Mouse (Mus musculus) limb, embryonic 12.5 days (tissue): ENCODE data around the gene Trim25. TPM values are rescaled to one million over a fixed set of nuclear protein-coding genes. Genes with fewer than 3 reads are reported as not detected.
A peak's percentile ranks its signal among the peaks of the same experiment; 100 is the strongest.

Experiments
- ATAC-seq: fragments of 200-750 bp; cut with Nextera tagmentation; 2 replicates; pipeline ENCODE4 v1.8.0; 2017; ENCODE audit warnings: low read depth, moderate TSS enrichment; ENCODE audit not compliant: insufficient number of reproducible peaks, insufficient read depth, low FRiP score, low TSS enrichment
- H3K27ac ChIP-seq: fragments of 300-500 bp; sonication (generic); 2 replicates; pipeline ENCODE4 v1.5.1; 2016; ENCODE audit warnings: mild to moderate bottlenecking, moderate library complexity
- H3K27me3 ChIP-seq: fragments of 300-500 bp; sonication (generic); 2 replicates; pipeline ENCODE4 v1.6.1; 2016; ENCODE audit warnings: mild to moderate bottlenecking, moderate library complexity
- H3K36me3 ChIP-seq: fragments of 300-500 bp; sonication (generic); 2 replicates; pipeline ENCODE4 v1.6.1; 2016; ENCODE audit warnings: mild to moderate bottlenecking, moderate library complexity
- H3K4me1 ChIP-seq: fragments of 300-500 bp; sonication (generic); replicated peaks from 2 replicates; pipeline ENCODE4 v1.6.1; 2016
- H3K4me2 ChIP-seq: fragments of 300-500 bp; sonication (generic); 2 replicates; pipeline ENCODE4 v1.6.1; 2016; ENCODE audit warnings: mild to moderate bottlenecking, moderate library complexity
- H3K4me3 ChIP-seq: fragments of 300-500 bp; sonication (generic); replicated peaks from 2 replicates; pipeline ENCODE4 v1.5.1; 2016; ENCODE audit warnings: mild to moderate bottlenecking
- H3K9ac ChIP-seq: fragments of 300-500 bp; sonication (generic); replicated peaks from 2 replicates; pipeline ENCODE4 v1.6.1; 2016; ENCODE audit warnings: mild to moderate bottlenecking, moderate library complexity
- H3K9me3 ChIP-seq: fragments of 300-500 bp; sonication (generic); 2 replicates; pipeline ENCODE4 v1.6.1; 2016; ENCODE audit warnings: mild to moderate bottlenecking, moderate library complexity
- WGBS: fragments of 180-500 bp; shearing (Covaris S2); methylation state at CpG from one replicate; pipeline ENCODE4 v1.1.7; 2016; 5-methylcytosine and 5-hydroxymethylcytosine counted together
- polyA plus RNA-seq: library from polyadenylated mRNA; unstranded; fragments of >200 nt; fragmentation: Nextera tagmentation; extraction: Ambion mirVana; gene quantifications from 2 replicates; pipeline ENCODE4 v1.2.1, GENCODE M21; 2016

Trim25 gene
- polyA plus RNA-seq, 1 experiment from 2014 or later: 4.8 TPM

GRCm38 (mm10) chr11:89006404-89006803 is 7.2 kb downstream of the Trim25 start:
- no peak overlapping the region for H3K27ac ChIP-seq
- no peak overlapping the region for H3K4me3 ChIP-seq
- no peak overlapping the region for H3K9ac ChIP-seq
- 0 out of 2 replicates have a peak, but pooled peaks cover 1% of the 10 kb centered on the region for H3K27me3 ChIP-seq
- no peaks in the 10 kb centered on the region for H3K4me1 ChIP-seq
- H3K9me3 ChIP-seq: no peaks in the 10 kb centered on the region
- H3K36me3 ChIP-seq: no peaks in the 10 kb centered on the region
- no peak for ATAC-seq
- H3K4me2 ChIP-seq: no peak overlapping the region

- ATAC-seq: no peak
- H3K4me2 ChIP-seq: no peak overlapping the region
- no peak overlapping the region for H3K9ac ChIP-seq
- no peaks in the 10 kb centered on the region for H3K36me3 ChIP-seq
- H3K4me3 ChIP-seq: no peak overlapping the region
- WGBS: 85% methylated on average over 3 of the region's 3 CpGs
- no peak overlapping the region for H3K27ac ChIP-seq
- no peaks in the 10 kb centered on the region for H3K9me3 ChIP-seq
- H3K27me3 ChIP-seq: no peaks in the 10 kb centered on the region
- H3K4me1 ChIP-seq: no peaks in the 10 kb centered on the region
Observed at GRCm38 (mm10) chr11:89007582-89007981, 8.4 kb downstream of the Trim25 start.

GRCm38 (mm10) chr11:89009066-89009465 is 9.9 kb downstream of the Trim25 start:
- H3K4me3 ChIP-seq: no peak overlapping the region
- H3K27ac ChIP-seq: no peak overlapping the region
- H3K36me3 ChIP-seq: no peaks in the 10 kb centered on the region
- H3K4me1 ChIP-seq: no peaks in the 10 kb centered on the region
- 87% methylated on average over 9 of the region's 9 CpGs for WGBS
- H3K9ac ChIP-seq: no peak overlapping the region
- no peaks in the 10 kb centered on the region for H3K9me3 ChIP-seq
- no peaks in the 10 kb centered on the region for H3K27me3 ChIP-seq
- H3K4me2 ChIP-seq: no peak overlapping the region
- no peak for ATAC-seq

- Histone ChIP-seq H3K27me3 (no peaks in the 10 kb centered on the region), H3K4me1 (no peaks in the 10 kb centered on the region), H3K27ac (no peak overlapping the region), H3K9me3 (no peaks in the 10 kb centered on the region), H3K9ac (no peak overlapping the region), H3K4me2 (no peak overlapping the region), H3K4me3 (no peak overlapping the region), H3K36me3 (no peaks in the 10 kb centered on the region)
- no peak for ATAC-seq
- 80% methylated on average over 7 of the region's 7 CpGs for WGBS
Observed at GRCm38 (mm10) chr11:89009496-89009895, 10.3 kb downstream of the Trim25 start.

- H3K27ac ChIP-seq: no peak overlapping the region
- H3K4me2 ChIP-seq: no peak overlapping the region
- no peaks in the 10 kb centered on the region for H3K27me3 ChIP-seq
- no peaks in the 10 kb centered on the region for H3K4me1 ChIP-seq
- ATAC-seq: no peak
- no peaks in the 10 kb centered on the region for H3K36me3 ChIP-seq
- 78% methylated on average over 5 of the region's 5 CpGs for WGBS
- no peak overlapping the region for H3K4me3 ChIP-seq
- H3K9me3 ChIP-seq: no peaks in the 10 kb centered on the region
- H3K9ac ChIP-seq: no peak overlapping the region
Observed at GRCm38 (mm10) chr11:89012241-89012640, 13.1 kb downstream of the Trim25 start.

GRCm38 (mm10) chr11:89017514-89018182 is 18.5 kb downstream of the Trim25 start:
- ATAC-seq: no peak
- Histone ChIP-seq H3K9me3 (no peaks in the 10 kb centered on the region), H3K36me3 (no peaks in the 10 kb centered on the region), H3K9ac (no peak overlapping the region), H3K27me3 (no peaks in the 10 kb centered on the region), H3K4me3 (no peak overlapping the region), H3K27ac (no peak overlapping the region), H3K4me1 (no peaks in the 10 kb centered on the region), H3K4me2 (no peak overlapping the region)
- 88% methylated on average over 9 of the region's 9 CpGs for WGBS

DNA sequence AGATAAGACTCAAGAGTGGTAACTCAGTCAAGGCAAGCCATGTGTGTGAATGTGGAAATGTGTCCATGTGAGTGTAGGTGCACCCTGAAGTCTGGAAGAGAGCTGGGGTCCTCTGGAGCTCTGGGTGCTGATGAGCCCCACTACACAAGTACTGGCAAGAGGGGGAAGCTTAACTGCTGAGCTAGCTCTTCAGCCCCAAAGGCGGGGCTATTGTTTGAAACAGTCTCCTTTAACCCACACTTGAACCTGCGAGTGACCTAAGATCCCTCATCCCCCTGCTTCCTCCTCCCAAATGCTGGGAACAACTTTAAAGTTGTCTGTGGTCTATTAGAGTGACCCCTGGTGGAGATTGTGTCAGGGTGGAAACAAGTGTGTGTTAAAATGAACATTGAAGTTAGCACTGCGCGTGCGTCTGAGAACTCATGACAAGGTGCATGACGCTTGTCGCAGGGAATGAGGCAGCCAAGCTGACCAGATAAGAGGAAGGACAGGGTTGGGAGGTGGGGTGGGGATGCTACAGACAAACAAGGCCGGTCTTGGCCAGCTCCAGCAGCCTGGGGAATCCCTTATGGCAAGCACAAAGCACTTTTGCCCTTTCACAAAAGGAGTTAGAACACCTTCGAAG is 21.6 kb downstream of the Trim25 start:
- Histone ChIP-seq H3K27ac (no peak overlapping the region), H3K27me3 (no peaks in the 10 kb centered on the region), H3K4me2 (no peak overlapping the region), H3K4me3 (no peak overlapping the region), H3K9me3 (no peaks in the 10 kb centered on the region), H3K36me3 (no peaks in the 10 kb centered on the region), H3K9ac (no peak overlapping the region), H3K4me1 (0 out of 2 replicates have a peak, but pooled peaks cover 8% of the 10 kb centered on the region)
- 77% methylated on average over 9 of the region's 9 CpGs for WGBS
- no peak for ATAC-seq

DNA sequence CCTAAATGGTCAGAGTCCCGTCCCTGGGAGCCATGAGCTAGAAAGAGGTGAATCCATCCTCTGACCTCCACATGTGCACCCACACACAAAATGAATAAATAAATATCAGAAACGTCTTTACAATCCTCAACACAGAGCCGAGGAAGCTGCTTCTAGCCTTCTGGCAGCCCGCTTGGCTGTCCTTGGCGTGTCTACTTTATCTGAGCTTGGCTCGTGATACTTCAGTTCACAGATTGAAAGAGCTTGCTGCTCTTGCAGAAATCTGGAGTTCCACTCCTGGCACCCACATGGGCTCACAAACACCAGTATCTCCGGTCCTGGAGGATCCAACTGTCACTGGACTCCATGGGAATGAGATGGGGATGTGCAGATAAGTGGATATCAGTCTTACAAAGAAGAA is 22.5 kb downstream of the Trim25 start:
- no peak overlapping the region for H3K27ac ChIP-seq
- H3K36me3 ChIP-seq: no peaks in the 10 kb centered on the region
- 0 out of 2 replicates have a peak, but pooled peaks cover 8% of the 10 kb centered on the region for H3K4me1 ChIP-seq
- no peaks in the 10 kb centered on the region for H3K27me3 ChIP-seq
- WGBS: 85% methylated on average over 7 of the region's 7 CpGs
- no peaks in the 10 kb centered on the region for H3K9me3 ChIP-seq
- H3K4me3 ChIP-seq: no peak overlapping the region
- no peak overlapping the region; the same call in 1 of the 2 replicates for H3K9ac ChIP-seq
- ATAC-seq: no peak
- no peak overlapping the region for H3K4me2 ChIP-seq

DNA sequence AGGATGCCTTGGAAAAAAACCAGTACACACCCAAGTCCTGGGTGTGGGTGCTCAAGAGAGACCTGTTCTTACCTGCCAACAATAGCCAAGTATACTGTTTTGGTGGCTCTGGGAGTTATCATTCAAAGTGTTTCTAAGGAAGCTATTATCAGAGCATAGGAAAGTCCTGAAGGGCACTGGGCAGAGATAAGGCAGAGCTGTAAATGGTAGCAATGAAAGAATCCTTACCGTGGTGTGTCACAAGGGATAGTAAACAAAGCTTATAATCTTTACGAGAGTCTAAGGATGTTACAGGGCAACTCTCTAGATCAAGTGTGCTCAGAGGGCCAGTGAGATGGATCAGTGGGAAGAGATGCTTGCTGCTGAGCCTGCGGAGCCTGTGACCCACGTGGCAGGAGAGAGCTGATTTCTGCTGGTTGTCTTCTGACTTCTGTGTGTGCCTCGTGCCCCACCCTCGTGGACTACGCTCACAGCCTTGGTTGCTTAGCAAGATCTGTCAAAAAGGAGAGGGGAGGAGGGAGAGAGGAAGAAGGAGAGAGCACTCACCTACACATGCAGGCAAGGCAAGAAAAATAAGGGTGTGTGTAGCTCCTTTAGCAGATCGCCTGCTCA is 23.1 kb downstream of the Trim25 start:
- no peaks in the 10 kb centered on the region for H3K36me3 ChIP-seq
- H3K4me2 ChIP-seq: no peak overlapping the region
- WGBS: 59% methylated on average over 8 of the region's 8 CpGs
- H3K9ac ChIP-seq: no peak overlapping the region; the same call in 1 of the 2 replicates
- no peak for ATAC-seq
- H3K9me3 ChIP-seq: no peaks in the 10 kb centered on the region
- no peak overlapping the region for H3K27ac ChIP-seq
- 0 out of 2 replicates have a peak, but pooled peaks cover 8% of the 10 kb centered on the region for H3K4me1 ChIP-seq
- no peak overlapping the region for H3K4me3 ChIP-seq
- no peaks in the 10 kb centered on the region for H3K27me3 ChIP-seq

GRCm38 (mm10) chr11:89023477-89023876 is 24.3 kb downstream of the Trim25 start:
- H3K4me2 ChIP-seq: no peak overlapping the region
- WGBS: 79% methylated on average over 10 of the region's 10 CpGs
- H3K9ac ChIP-seq: no peak overlapping the region
- H3K36me3 ChIP-seq: no peaks in the 10 kb centered on the region
- no peak overlapping the region for H3K27ac ChIP-seq
- H3K9me3 ChIP-seq: no peaks in the 10 kb centered on the region
- H3K4me1 ChIP-seq: 0 out of 2 replicates have a peak, but pooled peaks cover 8% of the 10 kb centered on the region
- H3K4me3 ChIP-seq: no peak overlapping the region
- no peaks in the 10 kb centered on the region for H3K27me3 ChIP-seq
- ATAC-seq: no peak

DNA sequence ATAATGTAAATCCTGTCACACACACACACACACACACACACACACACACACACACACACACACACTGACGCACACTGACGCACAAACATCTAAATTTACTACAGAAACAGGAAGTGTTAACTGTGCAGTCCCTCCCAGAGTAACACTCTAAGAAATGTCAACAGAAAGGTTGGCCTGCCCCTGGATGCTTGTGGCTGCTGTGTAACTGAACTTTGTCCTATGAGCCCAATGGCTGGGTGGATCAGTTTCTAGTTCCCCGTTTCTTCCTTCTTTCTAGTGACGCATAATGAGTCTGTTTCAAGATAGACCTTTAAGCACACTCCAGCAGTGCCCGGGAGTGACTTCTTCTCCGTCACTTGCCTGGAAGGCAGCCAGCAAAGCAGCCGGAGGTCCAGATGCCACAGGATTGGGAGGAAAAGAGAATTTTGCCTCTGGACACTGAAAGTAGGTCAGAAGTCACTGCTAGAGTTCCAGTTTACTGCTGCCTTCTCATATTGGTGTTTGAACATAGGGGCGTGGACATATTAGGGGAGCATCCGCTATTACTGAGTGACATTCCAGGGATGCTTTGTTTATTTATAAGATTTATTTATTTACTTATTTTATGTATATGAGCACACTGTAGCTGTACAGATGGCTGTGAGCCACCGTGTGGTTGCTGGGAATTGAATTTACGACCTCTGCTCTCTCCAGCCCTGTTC is 25.2 kb downstream of the Trim25 start:
- no peak for ATAC-seq
- H3K9me3 ChIP-seq: no peaks in the 10 kb centered on the region
- H3K4me2 ChIP-seq: no peak overlapping the region
- no peak overlapping the region for H3K4me3 ChIP-seq
- no peak overlapping the region for H3K9ac ChIP-seq
- H3K4me1 ChIP-seq: 0 out of 2 replicates have a peak, but pooled peaks cover 8% of the 10 kb centered on the region
- no peaks in the 10 kb centered on the region for H3K36me3 ChIP-seq
- 60% methylated on average over 11 of the region's 11 CpGs for WGBS
- H3K27me3 ChIP-seq: no peaks in the 10 kb centered on the region
- H3K27ac ChIP-seq: peak overlapping the region; percentile 23; the same call in 1 of the 2 replicates
